Mouse (Mus musculus): ENCODE data around the gene Limd2. TPM values are rescaled to one million over a fixed set of nuclear protein-coding genes. Genes with fewer than 3 reads are reported as not detected.
A peak's percentile ranks its signal among the peaks of the same experiment; 100 is the strongest.

Gene Limd2
- total RNA-seq, 2 experiments from 2014 or later: 21.6 to 21.8 TPM

DNA sequence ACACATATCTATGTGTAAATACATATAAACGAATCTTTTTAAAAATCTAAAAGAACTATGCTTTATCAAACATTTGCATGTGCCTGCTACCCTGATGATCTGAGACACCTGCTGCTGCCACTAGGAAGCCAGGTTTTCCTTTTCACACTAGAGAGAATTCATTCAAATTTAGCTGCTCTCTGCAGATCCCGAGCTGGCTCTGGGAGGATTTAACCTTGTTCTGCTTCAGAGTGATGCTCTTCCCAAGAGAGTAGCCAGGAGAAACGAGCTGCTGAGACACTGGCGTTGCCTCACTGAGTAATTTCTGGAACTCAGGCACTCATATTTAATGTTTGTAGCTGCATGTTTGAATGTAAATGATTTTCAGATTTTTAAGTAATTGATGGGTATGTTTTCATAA, 35.9 kb downstream of the Limd2 start:
- no peak for DNase-seq

GRCm38 (mm10) chr11:106122736-106123135, 37.9 kb downstream of the Limd2 start:
- DNase-seq: peak; percentile 10

DNA sequence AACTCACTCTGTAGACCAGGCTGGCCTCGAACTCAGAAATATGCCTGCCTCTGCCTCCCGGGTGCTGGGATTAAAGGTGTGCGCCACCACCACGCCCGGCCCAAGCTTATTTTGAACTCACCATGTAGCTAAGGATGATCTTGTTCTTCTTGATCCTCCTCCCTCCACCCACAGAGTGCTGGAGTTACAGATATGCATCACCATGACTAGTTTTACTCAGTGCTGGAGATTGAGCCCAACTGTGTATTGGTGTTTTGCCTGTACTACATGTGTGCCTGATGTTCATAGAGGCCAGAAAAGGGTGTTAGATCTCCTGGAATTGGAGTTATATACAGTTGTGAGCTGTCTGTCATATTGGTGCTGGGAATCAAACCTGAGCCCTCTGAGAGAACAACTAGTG, 38.4 kb downstream of the Limd2 start:
- no peak for DNase-seq

DNA sequence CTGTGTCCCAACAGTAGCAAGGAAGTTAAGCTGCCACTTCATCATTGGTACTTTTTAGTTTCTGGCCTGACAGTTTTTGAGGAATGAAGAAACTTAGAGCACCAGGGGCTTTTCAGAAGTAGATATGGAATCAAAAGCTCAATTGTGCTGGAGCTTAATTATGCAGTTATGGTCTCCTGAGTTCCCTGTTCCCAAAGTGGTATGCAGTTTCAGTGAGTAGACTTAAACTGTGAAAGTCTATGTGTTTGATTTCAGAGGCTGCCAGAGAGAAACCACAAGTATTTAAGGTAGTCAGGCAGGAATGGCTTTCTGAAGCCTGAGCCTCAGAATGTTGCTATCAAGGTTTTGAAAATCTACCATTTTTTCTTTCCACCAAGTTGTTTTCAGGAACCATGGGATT, 49.0 kb downstream of the Limd2 start:
- no peak for DNase-seq

Other genes starting within 250 kb of the Limd2 start
- 1 to 10 TPM; 6.0 to 6.4 TPM for gene Cyb561, start 207.5 kb downstream of the Limd2 start, total RNA-seq (2021)
- 10 to 100 TPM; 15.5 to 17.7 TPM for gene Ace, start 192.9 kb downstream of the Limd2 start, total RNA-seq (2021)
- not detected for gene Ace3, start 166.2 kb downstream of the Limd2 start, total RNA-seq (2021)
- gene Kcnh6, start 152.7 kb downstream of the Limd2 start, total RNA-seq (2021): under 1 TPM; 0.19 to 0.45 TPM
- 10 to 100 TPM; 60.9 to 66.5 TPM for gene Dcaf7, start 124.0 kb downstream of the Limd2 start, total RNA-seq (2021)
- 10 to 100 TPM; 41.1 to 41.5 TPM for gene Taco1, start 94.8 kb downstream of the Limd2 start, total RNA-seq (2021)
- gene Map3k3, start 76.2 kb downstream of the Limd2 start, total RNA-seq (2021): 10 to 100 TPM; 55.6 to 55.8 TPM
- gene Gm10840, start within 50 bp of the Limd2 start, total RNA-seq (2021): not detected
- gene Strada, start 41.3 kb upstream of the Limd2 start, total RNA-seq (2021): 10 to 100 TPM; 12.5 to 13.4 TPM
- gene Ccdc47, start 55.5 kb upstream of the Limd2 start, total RNA-seq (2021): 10 to 100 TPM; 75.3 to 77.2 TPM
- 10 to 100 TPM; 42.8 to 44.2 TPM for gene Ddx42, start 56.1 kb upstream of the Limd2 start, total RNA-seq (2021)
- gene Ftsj3, start 95.2 kb upstream of the Limd2 start, total RNA-seq (2021): 10 to 100 TPM; 28.4 to 29.8 TPM
- gene Psmc5, start 95.3 kb upstream of the Limd2 start, total RNA-seq (2021): 100 to 1,000 TPM; 112 TPM
- gene Smarcd2, start 112.1 kb upstream of the Limd2 start, total RNA-seq (2021): 10 to 100 TPM; 20.2 to 20.3 TPM
- not detected for gene Tcam1, start 115.8 kb upstream of the Limd2 start, total RNA-seq (2021)
- gene Gh, start 141.0 kb upstream of the Limd2 start, total RNA-seq (2021): not detected
- gene Cd79b, start 153.9 kb upstream of the Limd2 start, total RNA-seq (2021): 1 to 10 TPM; 1.2 to 2.1 TPM
- gene Scn4a, start 192.4 kb upstream of the Limd2 start, total RNA-seq (2021): 1 to 10 TPM; 2.5 to 3.5 TPM
- under 1 TPM; 0.41 to 0.52 TPM for gene Prr29, start 204.6 kb upstream of the Limd2 start, total RNA-seq (2021)
- 10 to 100 TPM; 55.6 to 56.5 TPM for gene Icam2, start 227.2 kb upstream of the Limd2 start, total RNA-seq (2021)

Data from heart, postnatal 4 days (tissue).